Mouse (Mus musculus) gastrocnemius, adult 2 months (tissue): ENCODE results near the gene Usp36. TPM values are rescaled to one million over a fixed set of nuclear protein-coding genes. Genes with fewer than 3 reads are reported as not detected.

Experiments
- DNase-seq: peaks from one replicate; pipeline ENCODE4 v3.0.0; 2022
- H3K27ac ChIP-seq: fragments of 200-600 bp; 2 replicates; pipeline ENCODE4 v1.8.1; 2022; ENCODE audit warnings: mild to moderate bottlenecking
- H3K4me3 ChIP-seq: fragments of 200-600 bp; 2 replicates; pipeline ENCODE4 v1.8.1; 2022; ENCODE audit warnings: mild to moderate bottlenecking, moderate library complexity
- CTCF ChIP-seq: fragments of 200-600 bp; IDR thresholded peaks from 2 replicates; pipeline ENCODE4 v1.8.1; 2022; ENCODE audit warnings: antibody characterized with exemption, mild to moderate bottlenecking, moderate library complexity
- intact Hi-C: fragments of 180-260 bp; cut with DNase I; formaldehyde crosslinking; loops from one replicate; pipeline ENCODE4 v1.15.1; 2025
- long read RNA-seq, 2 experiments: library from polyadenylated mRNA; stranded (forward); transcript quantifications; one replicate each; pipeline ENCODE4 v2.0.0; 2021
- total RNA-seq, 2 experiments: library from RNA; stranded (reverse); gene quantifications; 2 replicates each; pipeline ENCODE4 v1.2.3; 2021

Gene Usp36
- total RNA-seq, result 10 to 100 TPM; 15.7 to 17.4 TPM
- long read RNA-seq, experiment 1, full-length matches to known transcripts, result 3 of 12 reads
- long read RNA-seq, experiment 1, partial matches to known transcripts, result 8 of 12 reads
- long read RNA-seq, experiment 1, other reads (novel, unspliced or antisense), result 1 of 12 reads
- long read RNA-seq, experiment 2, full-length matches to known transcripts, result 3 of 11 reads
- long read RNA-seq, experiment 2, partial matches to known transcripts, result 4 of 11 reads
- long read RNA-seq, experiment 2, other reads (novel, unspliced or antisense), result 4 of 11 reads

GRCm38 (mm10) chr11:118289999-118290889, at the start of gene Usp36:
Usp36 (minus strand) TSS chr11:118290244.
- peak within 1 kb of the TSS; percentile 100 for H3K4me3 ChIP-seq
- peak within 1 kb of the TSS; percentile 96 for H3K27ac ChIP-seq
- peak; percentile 100 for DNase-seq
- intact Hi-C loops, result no loop called here
- TF ChIP-seq CTCF, result no peak

- intact Hi-C loops, result no loop called here
- 0 out of 2 replicates have a peak overlapping the region, but pooled peaks have one; percentile 31 for H3K27ac ChIP-seq
Measured at GRCm38 (mm10) chr11:118337491-118338168, 47.6 kb upstream of the Usp36 start.

GRCm38 (mm10) chr11:118333431-118333830, 43.4 kb upstream of the Usp36 start:
- intact Hi-C loops, result no loop called here
- TF ChIP-seq CTCF, result no peak
- H3K4me3 ChIP-seq, result peak overlapping the region; percentile 53
- DNase-seq, result peak; percentile 26
- peak overlapping the region; percentile 82 for H3K27ac ChIP-seq

More at GRCm38 (mm10) chr11:118337491-118338168, 47.6 kb upstream of the Usp36 start:
- no peak for DNase-seq
- TF ChIP-seq CTCF, result no peak
- no peak overlapping the region for H3K4me3 ChIP-seq

- intact Hi-C loops, result no loop called here
- Histone ChIP-seq H3K27ac (peak overlapping the region; percentile 82), H3K4me3 (peak overlapping the region; percentile 53)
- no peak for TF ChIP-seq CTCF
- DNase-seq, result peak; percentile 65
Measured at GRCm38 (mm10) chr11:118332376-118332775, 42.3 kb upstream of the Usp36 start.

GRCm38 (mm10) chr11:118330777-118331176, 40.7 kb upstream of the Usp36 start:
- intact Hi-C loops, result no loop called here
- TF ChIP-seq CTCF, result no peak
- Histone ChIP-seq H3K4me3 (no peak overlapping the region), H3K27ac (peak overlapping the region; percentile 82)
- DNase-seq, result peak; percentile 20

- Histone ChIP-seq H3K27ac (peak overlapping the region; percentile 82), H3K4me3 (no peak overlapping the region)
- TF ChIP-seq CTCF, result no peak
- intact Hi-C loops, result no loop called here
- peak; percentile 23 for DNase-seq
Measured at GRCm38 (mm10) chr11:118330361-118330760, 40.3 kb upstream of the Usp36 start.

GRCm38 (mm10) chr11:118328947-118329346, 38.9 kb upstream of the Usp36 start:
- H3K27ac ChIP-seq, result peak overlapping the region; percentile 85

GRCm38 (mm10) chr11:118328511-118328910, 38.5 kb upstream of the Usp36 start:
- intact Hi-C loops, result no loop called here
- Histone ChIP-seq H3K27ac (peak overlapping the region; percentile 85), H3K4me3 (no peak overlapping the region)
- peak; percentile 16 for DNase-seq
- no peak for TF ChIP-seq CTCF

More at GRCm38 (mm10) chr11:118328947-118329346, 38.9 kb upstream of the Usp36 start:
- TF ChIP-seq CTCF, result no peak
- no peak overlapping the region for H3K4me3 ChIP-seq
- intact Hi-C loops, result no loop called here
- peak; percentile 13 for DNase-seq

GRCm38 (mm10) chr11:118326991-118327971, 37.2 kb upstream of the Usp36 start:
- no peak for TF ChIP-seq CTCF
- Histone ChIP-seq H3K27ac (peak overlapping the region; percentile 85), H3K4me3 (peak overlapping the region; percentile 44)
- intact Hi-C loops, result no loop called here
- peak; percentile 86 for DNase-seq

- intact Hi-C loops, result no loop called here
- H3K27ac ChIP-seq, result peak overlapping the region; percentile 85
- peak; percentile 13 for DNase-seq
- H3K4me3 ChIP-seq, result no peak overlapping the region
- TF ChIP-seq CTCF, result no peak
Measured at GRCm38 (mm10) chr11:118326491-118326890, 36.4 kb upstream of the Usp36 start.

GRCm38 (mm10) chr11:118324541-118324940, 34.5 kb upstream of the Usp36 start:
- intact Hi-C loops, result no loop called here
- Histone ChIP-seq H3K27ac (peak overlapping the region; percentile 67), H3K4me3 (no peak overlapping the region)
- peak; percentile 62 for DNase-seq
- TF ChIP-seq CTCF, result no peak
